Mouse (Mus musculus): ENCODE measurements at regions not wholly inside any gene's neighbourhood (a gene's known extent, or its start where the extent isn't known, plus 50 kb on each side); places are given as distances from the start of the nearest gene placed in this dataset.
"Not testable (repeated sequence)": the region's sequence is repeated elsewhere in the genome, so short reads cannot be mapped to it uniquely, and the experiment has no call there.

DNA sequence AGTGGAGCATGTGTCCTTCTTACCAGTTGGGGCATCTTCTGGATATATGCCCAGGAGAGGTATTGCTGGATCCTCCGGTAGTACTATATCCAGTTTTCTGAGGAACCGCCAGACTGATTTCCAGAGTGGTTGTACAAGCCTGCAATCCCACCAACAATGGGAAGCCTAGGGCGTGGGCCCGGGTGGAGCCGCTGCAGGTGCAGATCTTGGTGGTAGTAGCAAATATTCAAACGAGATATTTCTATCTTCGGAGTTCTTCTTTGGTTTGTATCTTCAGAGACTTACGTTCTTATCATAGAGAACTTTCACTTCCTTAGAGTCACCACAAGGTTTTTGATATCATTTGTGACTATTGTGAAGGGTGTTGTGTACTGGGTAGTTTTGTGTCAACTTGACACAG lies 60.2 kb upstream of the Btbd35f28 start:
- peak; percentile 16 for DNase-seq (ENCODE audit: low spot score)
- H3K4me1 ChIP-seq; H3K36me3 ChIP-seq; H3K27me3 ChIP-seq (ENCODE audit: low read depth, poor library complexity, severe bottlenecking); H3K27ac ChIP-seq; H3K9me3 ChIP-seq (replicated peaks); H3K4me3 ChIP-seq: not testable (repeated sequence)
- WGBS = 91% methylated on average over 6 of the region's 8 CpGs

Measured in limb, embryonic 10.5 days (tissue).